Mouse (Mus musculus) liver, postnatal 0 days (tissue): ENCODE measurements around the gene Slc17a4. TPM values are rescaled to one million over a fixed set of nuclear protein-coding genes. Genes with fewer than 3 reads are reported as not detected.
A peak's percentile ranks its signal among the peaks of the same experiment; 100 is the strongest.

Source experiments
- ATAC-seq: fragments of 200-750 bp; cut with Nextera tagmentation; 2 replicates; pipeline ENCODE4 v1.8.0; 2017; ENCODE audit warnings: mild to moderate bottlenecking, moderate library complexity
- DNase-seq: peaks from one replicate; pipeline ENCODE4 v3.0.0-alpha.2; 2016
- H3K27ac ChIP-seq: fragments of 300-500 bp; sonication (generic); 2 replicates; pipeline ENCODE4 v1.5.1; 2014; ENCODE audit warnings: antibody characterized with exemption, moderate library complexity, mild to moderate bottlenecking, low read depth
- H3K27me3 ChIP-seq: fragments of 300-500 bp; sonication (generic); 2 replicates; pipeline ENCODE4 v1.6.1; 2014; ENCODE audit warnings: low read length, control low read depth, mixed read lengths; ENCODE audit not compliant: insufficient read depth
- H3K36me3 ChIP-seq: fragments of 300-500 bp; sonication (generic); replicated peaks from 2 replicates; pipeline ENCODE4 v1.6.1; 2014; ENCODE audit warnings: mild to moderate bottlenecking, control low read depth, low read length, moderate library complexity, mixed read lengths; ENCODE audit not compliant: insufficient read depth
- H3K4me1 ChIP-seq: fragments of 300-500 bp; sonication (generic); 2 replicates; pipeline ENCODE4 v1.6.1; 2014; ENCODE audit warnings: antibody characterized with exemption, mild to moderate bottlenecking, control low read depth; ENCODE audit not compliant: insufficient read depth
- H3K4me2 ChIP-seq: fragments of 300-500 bp; sonication (generic); 2 replicates; pipeline ENCODE4 v1.6.1; 2014; ENCODE audit warnings: low read depth, mild to moderate bottlenecking, low read length, moderate library complexity, mixed read lengths
- H3K4me3 ChIP-seq: fragments of 300-500 bp; sonication (generic); 2 replicates; pipeline ENCODE4 v1.5.1; 2014; ENCODE audit warnings: low read depth, low read length
- H3K9ac ChIP-seq: fragments of 300-500 bp; sonication (generic); replicated peaks from 2 replicates; pipeline ENCODE4 v1.6.1; 2014; ENCODE audit warnings: mild to moderate bottlenecking, moderate library complexity
- H3K9me3 ChIP-seq: fragments of 300-500 bp; sonication (generic); 2 replicates; pipeline ENCODE4 v1.6.1; 2016; ENCODE audit warnings: mild to moderate bottlenecking, control low read depth, low read length, mixed read lengths
- CTCF ChIP-seq: sonication (generic); IDR thresholded peaks from 2 replicates; pipeline ENCODE4 v1.5.1; 2016; ENCODE audit warnings: antibody characterized with exemption, low read depth
- EP300 ChIP-seq: IDR thresholded peaks from 2 replicates; pipeline ENCODE4 v1.6.1; 2016; ENCODE audit warnings: antibody characterized with exemption, low read depth, mild to moderate bottlenecking
- WGBS: fragments of 180-500 bp; shearing (Covaris S2); extraction: QIAGEN DNeasy Blood & Tissue Kit; methylation state at CpG from one replicate; pipeline ENCODE4 v1.1.7; 2014; ENCODE audit not compliant: insufficient replicate concordance; 5-methylcytosine and 5-hydroxymethylcytosine counted together
- polyA plus RNA-seq: library from polyadenylated mRNA; unstranded; fragments of >200 nt; fragmentation: Nextera tagmentation; extraction: Ambion mirVana; gene quantifications from 2 replicates; pipeline ENCODE4 v1.2.1, GENCODE M21; 2015

The Slc17a4 gene
- polyA plus RNA-seq, 1 experiment from 2014 or later, result 2.0 TPM

GRCm38 (mm10) chr13:23887026-23887725, 27.6 kb downstream of the Slc17a4 start:
- ATAC-seq (peak; percentile 60), DNase-seq (no peak)
- Histone ChIP-seq H3K27me3 (no peaks in the 10 kb centered on the region), H3K4me2 (no peak overlapping the region), H3K36me3 (no peaks in the 10 kb centered on the region), H3K4me1 (peaks cover 4% of the 10 kb centered on the region; the same call in 1 of the 2 replicates), H3K9ac (no peak overlapping the region), H3K9me3 (no peaks in the 10 kb centered on the region), H3K4me3 (no peak overlapping the region), H3K27ac (no peak overlapping the region)
- TF ChIP-seq CTCF (no peak), EP300 (peak; percentile 67; the same call in 1 of the 2 replicates)
- WGBS, result 63% methylated on average over 3 of the region's 3 CpGs

GRCm38 (mm10) chr13:23885540-23885939, 29.3 kb downstream of the Slc17a4 start:
- H3K4me3 ChIP-seq, result no peak overlapping the region
- 10% methylated on average over 2 of the region's 2 CpGs for WGBS
- peak; percentile 74 for ATAC-seq
- no peaks in the 10 kb centered on the region for H3K9me3 ChIP-seq
- peak; percentile 59 for DNase-seq
- no peaks in the 10 kb centered on the region for H3K36me3 ChIP-seq
- no peak overlapping the region for H3K4me2 ChIP-seq
- H3K27ac ChIP-seq, result no peak overlapping the region
- TF ChIP-seq CTCF (peak; percentile 81), EP300 (no peak)
- H3K4me1 ChIP-seq, result peaks cover 4% of the 10 kb centered on the region; the same call in 1 of the 2 replicates
- no peaks in the 10 kb centered on the region for H3K27me3 ChIP-seq
- no peak overlapping the region for H3K9ac ChIP-seq

GRCm38 (mm10) chr13:23879636-23880035, 35.2 kb downstream of the Slc17a4 start:
- no peak overlapping the region for H3K4me2 ChIP-seq
- WGBS, result 23% methylated on average over 5 of the region's 5 CpGs
- no peak overlapping the region for H3K9ac ChIP-seq
- TF ChIP-seq CTCF, result no peak
- TF ChIP-seq EP300, result no peak
- no peak overlapping the region for H3K27ac ChIP-seq
- H3K36me3 ChIP-seq, result no peaks in the 10 kb centered on the region
- no peaks in the 10 kb centered on the region for H3K27me3 ChIP-seq
- no peaks in the 10 kb centered on the region for H3K9me3 ChIP-seq
- no peak for ATAC-seq
- no peak overlapping the region for H3K4me3 ChIP-seq
- DNase-seq, result no peak
- H3K4me1 ChIP-seq, result peaks cover 4% of the 10 kb centered on the region; the same call in 1 of the 2 replicates

DNA sequence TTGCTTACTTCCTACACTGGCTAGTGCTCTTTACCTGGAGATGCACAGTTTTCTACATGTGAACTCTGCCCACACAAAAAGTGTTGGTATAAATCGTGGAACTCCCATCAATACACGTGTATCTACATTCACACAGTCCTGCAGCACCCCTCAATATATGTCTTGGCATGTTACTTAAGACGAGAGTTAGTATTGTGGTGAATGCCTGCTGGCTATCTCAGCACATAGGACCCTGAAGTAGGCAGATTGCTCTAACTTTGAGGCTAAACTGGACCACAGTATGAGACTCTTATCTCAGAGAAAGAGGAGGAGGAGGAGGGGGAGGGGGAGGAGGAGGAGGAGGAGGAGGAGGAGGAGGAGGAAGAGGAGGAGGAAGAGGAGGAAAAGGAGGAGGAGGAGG, 35.7 kb downstream of the Slc17a4 start:
- Histone ChIP-seq H3K36me3 (no peaks in the 10 kb centered on the region), H3K27ac (no peak overlapping the region), H3K9ac (no peak overlapping the region), H3K9me3 (no peaks in the 10 kb centered on the region), H3K27me3 (no peaks in the 10 kb centered on the region), H3K4me2 (no peak overlapping the region), H3K4me1 (peaks cover 4% of the 10 kb centered on the region; the same call in 1 of the 2 replicates), H3K4me3 (no peak overlapping the region)
- no peak for ATAC-seq
- TF ChIP-seq CTCF, result no peak
- TF ChIP-seq EP300, result no peak
- WGBS, result 60% methylated on average over 3 of the region's 3 CpGs
- DNase-seq, result no peak

- no peaks in the 10 kb centered on the region for H3K36me3 ChIP-seq
- no peak overlapping the region for H3K9ac ChIP-seq
- peaks cover 11% of the 10 kb centered on the region for H3K4me1 ChIP-seq
- no peak for TF ChIP-seq CTCF
- peak; percentile 20; the same call in 1 of the 2 replicates for TF ChIP-seq EP300
- no peak overlapping the region for H3K27ac ChIP-seq
- no peak overlapping the region for H3K4me3 ChIP-seq
- ATAC-seq (no peak), DNase-seq (no peak)
- 55% methylated on average over 5 of the region's 5 CpGs for WGBS
- H3K9me3 ChIP-seq, result no peaks in the 10 kb centered on the region
- no peaks in the 10 kb centered on the region for H3K27me3 ChIP-seq
- no peak overlapping the region for H3K4me2 ChIP-seq
These were observed 41.7 kb downstream of the Slc17a4 start for GRCm38 (mm10) chr13:23873141-23873540.

DNA sequence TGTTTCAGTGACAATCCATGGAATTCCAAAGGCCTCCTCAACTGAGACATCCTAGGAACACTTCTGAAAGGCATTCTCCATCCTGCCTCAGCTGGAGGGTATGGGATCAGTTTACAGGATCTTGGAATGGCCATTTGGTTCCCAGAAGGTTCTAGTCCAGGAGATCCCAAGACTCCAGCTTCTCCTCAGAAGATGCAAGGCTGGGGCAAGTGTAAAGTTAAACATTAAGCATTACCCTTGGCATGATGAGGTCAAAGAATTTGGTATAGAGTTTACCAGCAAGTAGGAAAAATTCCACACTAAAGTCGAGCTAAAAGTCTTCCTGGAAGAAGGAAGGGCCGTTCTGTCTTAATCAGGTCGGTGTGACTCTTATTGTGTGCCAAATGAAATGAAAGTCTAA, 44.8 kb downstream of the Slc17a4 start:
- Histone ChIP-seq H3K4me1 (peaks cover 11% of the 10 kb centered on the region), H3K9me3 (no peaks in the 10 kb centered on the region), H3K9ac (no peak overlapping the region), H3K36me3 (no peaks in the 10 kb centered on the region), H3K4me2 (no peak overlapping the region), H3K27me3 (no peaks in the 10 kb centered on the region), H3K27ac (peak overlapping the region; percentile 83; the same call in 1 of the 2 replicates), H3K4me3 (no peak overlapping the region)
- ATAC-seq (no peak), DNase-seq (no peak)
- WGBS, result 75% methylated on average over 3 of the region's 3 CpGs
- TF ChIP-seq EP300 (no peak), CTCF (no peak)
